Mouse (Mus musculus) kidney, postnatal 14 days (tissue): ENCODE measurements around the gene Pes1.
"Not testable (repeated sequence)": the region's sequence is repeated elsewhere in the genome, so short reads cannot be mapped to it uniquely, and the experiment has no call there.

Source experiments
- DNase-seq: peaks from one replicate; pipeline ENCODE4 v3.0.0; 2022; ENCODE audit warnings: mixed read lengths

The Pes1 gene

DNA sequence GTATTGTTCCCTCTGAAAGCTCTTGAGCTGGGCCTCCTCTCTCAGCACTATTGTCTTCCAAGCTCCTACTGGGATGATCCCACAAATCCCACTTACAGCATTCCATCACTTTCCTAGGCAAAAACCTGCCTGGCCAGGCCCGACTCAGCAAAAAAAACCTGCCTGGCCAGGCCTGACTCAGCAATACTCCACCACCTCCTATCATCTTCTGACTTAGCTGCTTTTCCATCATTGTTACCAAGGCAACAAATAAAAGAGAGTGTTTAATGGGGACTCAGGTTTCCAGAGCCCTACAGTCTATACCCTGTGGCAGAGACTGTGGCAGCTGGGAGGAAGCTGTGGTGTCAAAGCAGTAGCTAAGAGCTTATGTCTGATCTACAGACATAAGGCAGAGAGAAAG, 48.8 kb downstream of the Pes1 start:
- no peak for DNase-seq

DNA sequence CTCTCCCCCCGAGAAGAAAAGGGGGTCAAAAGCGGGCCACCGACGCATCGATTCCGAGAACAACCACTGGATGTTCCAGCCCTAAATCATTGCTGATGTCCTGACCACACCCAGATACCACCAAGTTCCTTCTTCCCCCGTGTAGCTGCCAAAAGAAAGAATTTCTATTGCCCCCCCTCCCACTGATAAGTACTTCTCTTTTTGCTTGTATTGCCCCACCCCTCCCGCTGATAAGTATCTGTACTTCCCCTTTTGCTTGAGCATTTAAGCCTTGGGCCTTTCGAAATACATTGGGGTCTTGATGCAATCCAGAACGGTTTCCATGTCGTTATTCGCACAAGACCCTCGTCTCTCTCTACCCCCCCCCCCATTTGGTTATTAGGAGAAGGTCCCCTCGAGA, 52.0 kb downstream of the Pes1 start:
- not testable (repeated sequence) for DNase-seq

DNA sequence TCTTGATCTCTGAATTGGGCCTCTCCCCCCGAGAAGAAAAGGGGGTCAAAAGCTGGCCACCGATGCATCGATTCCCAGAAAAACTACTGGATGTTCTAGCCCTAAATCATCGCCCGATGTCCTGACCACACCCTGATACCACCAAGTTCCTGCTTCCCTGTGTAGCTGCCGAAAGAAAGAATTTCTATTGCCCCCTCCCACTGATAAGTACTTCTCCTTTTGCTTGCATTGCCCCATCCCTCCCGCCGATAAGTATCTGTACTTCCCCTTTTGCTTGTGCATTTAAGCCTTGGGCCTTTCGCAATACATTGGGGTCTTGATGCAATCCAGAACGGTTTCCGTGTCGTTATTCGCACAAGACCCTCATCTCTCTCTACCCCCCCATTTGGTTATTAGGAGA, 58.3 kb downstream of the Pes1 start:
- DNase-seq = not testable (repeated sequence)

DNA sequence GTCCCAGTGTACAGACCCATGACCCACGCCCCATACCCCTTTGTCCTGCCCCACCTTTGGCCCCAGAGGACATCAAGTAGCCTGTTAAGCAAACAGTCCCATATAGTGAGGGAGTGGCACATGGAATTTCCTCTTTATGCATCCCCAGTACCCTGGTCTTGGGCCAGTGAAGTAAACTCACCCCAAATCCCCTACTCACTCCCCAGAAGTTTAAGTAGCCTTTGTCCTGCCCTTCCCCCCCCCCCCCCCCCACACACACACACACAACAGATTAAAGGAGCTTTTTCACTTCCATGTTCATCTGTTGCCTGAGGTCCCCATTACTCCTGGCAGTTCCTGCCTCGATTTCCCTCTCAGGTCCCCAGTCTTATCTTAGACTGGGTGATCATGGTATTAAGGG, 59.5 kb downstream of the Pes1 start:
- DNase-seq = no peak

DNA sequence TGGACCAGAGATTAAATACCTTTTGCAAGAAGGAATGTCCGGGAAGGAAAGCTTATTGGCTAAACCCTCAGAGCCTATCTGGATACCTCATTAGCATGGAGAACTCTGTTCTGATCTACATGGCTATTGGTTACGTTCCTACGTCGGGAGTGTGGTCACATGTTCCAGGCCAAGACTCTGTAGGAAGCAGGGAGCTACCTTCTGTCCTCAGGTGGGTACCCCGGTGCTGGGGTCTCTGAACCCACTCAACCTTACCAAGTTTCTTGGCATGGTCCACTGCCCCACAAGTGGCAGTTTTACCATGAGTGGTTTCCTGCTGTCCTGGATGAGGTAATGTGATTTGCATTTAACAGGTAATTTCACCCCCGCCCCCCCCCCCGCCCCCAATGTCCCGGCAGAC, 63.3 kb downstream of the Pes1 start:
- no peak for DNase-seq

DNA sequence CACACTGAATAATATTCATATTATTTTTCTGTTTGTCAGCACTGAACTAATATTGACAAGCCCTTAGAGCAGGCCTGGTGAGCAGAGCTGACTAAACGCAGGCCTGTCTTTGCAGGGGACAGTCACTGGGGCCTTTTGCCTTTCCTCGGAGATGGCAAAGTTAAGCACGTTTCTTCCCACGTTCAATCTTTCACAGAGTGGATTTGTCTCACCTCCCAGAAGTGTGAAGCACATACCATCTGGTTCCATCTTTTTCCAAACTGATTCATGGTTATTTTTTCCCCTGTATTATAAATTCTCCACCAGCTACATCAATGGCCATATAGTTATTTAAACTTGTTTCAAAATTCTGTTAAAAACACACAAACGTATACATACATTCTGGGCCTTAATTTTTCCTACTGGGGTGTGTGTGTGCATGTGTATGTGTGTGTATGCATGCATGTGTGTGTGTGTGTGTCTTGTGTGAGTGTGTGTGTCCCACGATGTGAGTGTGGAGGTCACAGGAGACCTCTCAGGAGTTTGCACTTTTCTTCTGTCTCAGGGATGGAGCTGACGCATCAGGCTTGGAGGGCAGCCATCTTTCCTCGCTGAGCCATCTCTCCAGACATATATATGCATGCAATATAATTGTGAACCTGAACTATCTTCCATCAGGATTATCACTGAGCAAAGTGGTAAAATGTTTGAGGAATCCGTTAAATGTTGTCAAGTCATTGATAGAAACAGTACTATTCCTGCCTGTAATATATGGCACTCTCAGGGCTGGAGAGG, 64.0 kb downstream of the Pes1 start:
- no peak for DNase-seq

DNA sequence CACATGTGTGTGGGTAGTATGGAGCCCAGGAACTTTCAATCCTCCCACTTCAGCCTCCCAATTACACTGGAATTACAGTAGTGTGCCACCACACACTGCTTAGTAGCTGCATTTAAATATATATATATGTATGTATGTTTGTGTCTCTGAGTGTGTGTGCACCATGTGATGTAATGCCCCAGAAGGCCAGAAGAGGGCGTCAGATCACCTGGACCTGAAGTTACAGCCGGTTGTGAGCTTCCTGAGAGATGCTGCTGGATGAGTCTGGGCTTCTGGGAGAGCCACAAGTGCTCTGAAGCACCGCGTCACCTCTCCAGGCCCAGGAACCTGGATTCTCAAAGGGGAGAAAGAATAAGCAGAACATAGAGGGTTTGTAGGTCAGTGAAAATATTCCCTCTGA, 65.6 kb downstream of the Pes1 start:
- no peak for DNase-seq
